Mouse (Mus musculus) neutrophil, adult 65 days (primary cell): ENCODE results near the gene Mup12. TPM values are rescaled to one million over a fixed set of nuclear protein-coding genes. Genes with fewer than 3 reads are reported as not detected.

Experiments used
- total RNA-seq: library from RNA; stranded (reverse); gene quantifications from 2 replicates; pipeline ENCODE4 v1.2.4, GENCODE M21; 2023

Gene Mup12
- total RNA-seq: not detected in 2 replicates

GRCm38 (mm10) chr4:60741226-60741625, at the start of gene Mup12:
Mup12 (minus strand) TSS chr4:60741326.

Other genes with a start within 250 kb of the Mup12 start
- gene Mup1, start 239.4 kb downstream of the Mup12 start, total RNA-seq: not detected in 2 replicates
- not detected in 2 replicates for gene Mup10, start 159.1 kb downstream of the Mup12 start, total RNA-seq
- gene Mup11, start 78.9 kb downstream of the Mup12 start, total RNA-seq: not detected in 2 replicates
- not detected in 2 replicates for gene Mup22, start 80.1 kb upstream of the Mup12 start, total RNA-seq